Mouse (Mus musculus) central nervous system, embryonic 14 days (tissue): ENCODE data around the gene Zfp367. TPM values are rescaled to one million over a fixed set of nuclear protein-coding genes. Genes with fewer than 3 reads are reported as not detected.

Source experiments
- polyA plus RNA-seq: library from polyadenylated mRNA; depleted of rRNA; stranded (reverse); fragments of >200 nt; gene quantifications from 2 replicates; pipeline ENCODE4 v1.2.3, GENCODE M21; 2012; rRNA removed

The Zfp367 gene
- 12.5 and 14.2 TPM in 2 replicates for polyA plus RNA-seq

DNA sequence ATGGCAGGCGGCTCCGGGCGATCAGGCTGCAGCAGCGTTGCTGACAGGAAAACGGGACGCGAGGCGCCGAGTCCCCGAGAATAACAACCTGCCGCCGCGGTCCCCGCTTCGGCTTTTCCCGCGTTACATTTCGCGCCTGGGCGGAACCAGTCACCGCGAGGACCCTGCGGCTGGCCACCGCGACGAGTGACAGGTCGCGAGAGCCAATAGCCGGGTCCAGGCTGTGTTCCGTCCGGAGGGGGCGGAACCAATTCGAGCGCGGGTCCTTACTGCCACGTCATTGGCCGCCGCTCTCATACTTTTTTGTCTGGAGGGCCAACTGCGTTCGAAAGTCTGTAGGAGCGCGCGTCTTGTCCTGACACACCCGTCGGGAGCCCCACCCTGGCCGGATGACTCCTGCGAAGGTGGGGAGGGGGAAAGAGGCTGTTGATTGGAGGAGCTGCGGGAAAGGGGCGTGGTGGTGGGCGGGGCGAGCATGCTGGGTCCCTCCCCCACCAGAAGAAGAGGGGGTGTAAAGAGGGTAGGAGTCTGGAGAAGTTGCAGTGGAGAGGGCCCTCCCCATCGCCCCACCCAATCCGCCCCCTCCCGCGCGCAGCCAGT is at the start of gene Zfp367:
Zfp367 (minus strand) TSS at position 120 of the 600 bp plus-strand sequence.

DNA sequence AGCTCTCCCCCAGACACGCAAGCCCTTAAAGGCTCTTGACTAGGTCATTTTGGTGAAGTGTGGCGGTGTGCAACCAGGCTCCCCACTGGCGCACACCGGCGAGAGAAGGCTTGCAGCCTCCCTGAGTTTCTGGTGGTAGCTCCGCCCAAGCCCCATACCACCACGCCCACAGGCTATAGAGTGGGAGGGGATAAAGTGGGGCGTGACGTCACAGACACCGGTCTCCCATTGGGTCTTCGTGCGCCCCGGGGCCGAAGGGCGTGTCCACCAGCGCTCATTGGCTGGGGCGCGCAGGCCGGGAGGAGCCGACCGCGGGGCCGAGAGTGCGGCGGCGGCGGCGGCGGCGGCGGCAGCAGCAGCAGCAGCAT is 8.5 kb upstream of the Zfp367 start, which contains the start of gene Habp4:
Habp4 (plus strand) TSS at position 277 of the 368 bp plus-strand sequence.

DNA sequence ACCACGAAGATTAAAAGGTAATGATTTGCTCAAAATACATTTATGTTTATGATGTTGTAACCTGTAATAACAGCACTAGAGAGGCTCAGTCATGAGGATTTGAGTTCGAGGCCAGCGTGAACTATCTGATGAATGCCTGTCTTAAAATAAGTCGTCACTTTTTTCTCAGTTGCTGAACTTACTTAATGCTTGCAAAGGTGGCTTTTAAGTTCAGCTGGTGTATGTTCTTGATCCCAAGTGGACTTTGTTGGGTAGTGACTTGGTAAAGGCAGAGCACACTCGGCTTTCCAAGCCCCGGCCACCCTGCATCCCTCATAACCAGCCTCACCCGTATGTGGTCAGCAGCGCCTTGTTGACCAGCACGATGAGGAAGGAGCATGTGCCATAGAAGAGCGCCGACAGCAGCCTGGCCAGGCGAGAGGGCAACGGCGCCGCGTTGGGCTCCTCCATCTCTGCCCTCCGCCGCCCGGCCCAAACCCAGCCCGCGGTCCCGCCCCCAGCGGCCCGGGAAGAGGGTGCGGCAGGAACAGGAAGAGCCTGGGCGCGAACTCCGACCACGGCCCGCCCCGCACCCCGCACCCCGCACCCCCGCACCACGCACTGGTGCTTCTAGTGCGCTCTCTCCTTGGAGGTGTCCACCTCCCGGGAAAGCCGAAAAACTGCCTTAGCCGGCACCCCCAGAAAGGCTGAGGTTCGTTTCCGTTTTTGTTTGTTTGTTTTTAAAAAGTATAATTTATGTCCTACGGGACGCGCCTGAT is 24.0 kb downstream of the Zfp367 start, which contains the start of gene Slc35d2:
Slc35d2 (minus strand) TSS at position 511 of the 758 bp plus-strand sequence.

DNA sequence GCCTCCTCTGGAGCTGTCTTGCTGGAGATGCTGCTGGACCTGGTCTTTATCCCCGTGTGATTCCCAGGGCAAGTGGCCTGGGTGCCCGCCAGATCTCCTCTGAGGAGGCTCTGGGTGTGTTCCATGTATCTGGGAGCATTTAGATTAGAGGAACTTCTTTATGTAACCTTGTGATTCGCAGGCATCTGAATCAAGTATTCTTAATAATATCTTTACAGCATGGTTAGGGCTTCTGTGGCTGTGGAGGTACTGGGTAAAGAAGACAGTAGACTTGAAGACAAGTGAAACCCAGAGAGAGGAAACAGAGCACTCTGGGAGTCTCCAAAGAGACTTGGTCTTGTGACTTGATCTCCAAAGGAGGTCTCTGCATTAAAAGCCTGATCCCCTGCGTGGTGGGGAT is 63.9 kb downstream of the Zfp367 start, which contains the start of gene Hsd17b3:
Hsd17b3 (minus strand) TSS at position 101 of the 400 bp plus-strand sequence.

Other genes starting within 250 kb of the Zfp367 start
- 0.10 and 0.23 TPM in 2 replicates for gene Hsd17b3, start 64.0 kb downstream of the Zfp367 start, polyA plus RNA-seq
- 1.4 and 3.1 TPM in 2 replicates for gene Slc35d2, start 23.8 kb downstream of the Zfp367 start, polyA plus RNA-seq
- 32.6 and 37.6 TPM in 2 replicates for gene Habp4, start 8.6 kb upstream of the Zfp367 start, polyA plus RNA-seq
- 6.5 and 8.0 TPM in 2 replicates for gene Cdc14b, start 122.1 kb upstream of the Zfp367 start, polyA plus RNA-seq
- gene Aaed1, start 159.5 kb upstream of the Zfp367 start, polyA plus RNA-seq: 5.7 and 7.9 TPM in 2 replicates
- gene Ctsl, start 217.7 kb upstream of the Zfp367 start, polyA plus RNA-seq: 98.2 and 119 TPM in 2 replicates